Mouse (Mus musculus) midbrain, embryonic 13.5 days (tissue): ENCODE measurements around the gene Tmem29. TPM values are rescaled to one million over a fixed set of nuclear protein-coding genes. Genes with fewer than 3 reads are reported as not detected.
A peak's percentile ranks its signal among the peaks of the same experiment; 100 is the strongest.
"Not testable (repeated sequence)": the region's sequence is repeated elsewhere in the genome, so short reads cannot be mapped to it uniquely, and the experiment has no call there.

ENCODE experiments used
- ATAC-seq: fragments of 200-750 bp; cut with Nextera tagmentation; 2 replicates; pipeline ENCODE4 v1.8.0; 2017; ENCODE audit warnings: mild to moderate bottlenecking, moderate TSS enrichment, moderate library complexity
- H3K27ac ChIP-seq: fragments of 300-500 bp; sonication (generic); 2 replicates; pipeline ENCODE4 v1.5.1; 2015; ENCODE audit warnings: inconsistent platforms, mild to moderate bottlenecking, moderate library complexity
- H3K27me3 ChIP-seq: fragments of 300-500 bp; sonication (generic); 2 replicates; pipeline ENCODE4 v1.6.1; 2015; ENCODE audit warnings: mild to moderate bottlenecking, inconsistent platforms
- H3K36me3 ChIP-seq: fragments of 300-500 bp; sonication (generic); 2 replicates; pipeline ENCODE4 v1.6.1; 2015; ENCODE audit warnings: mild to moderate bottlenecking, inconsistent platforms
- H3K4me1 ChIP-seq: fragments of 300-500 bp; sonication (generic); replicated peaks from 2 replicates; pipeline ENCODE4 v1.6.1; 2015; ENCODE audit warnings: inconsistent platforms
- H3K4me2 ChIP-seq: fragments of 300-500 bp; sonication (generic); replicated peaks from 2 replicates; pipeline ENCODE4 v1.6.1; 2015; ENCODE audit warnings: moderate library complexity, mild to moderate bottlenecking, inconsistent platforms
- H3K4me3 ChIP-seq: fragments of 300-500 bp; sonication (generic); replicated peaks from 2 replicates; pipeline ENCODE4 v1.5.1; 2015; ENCODE audit warnings: mild to moderate bottlenecking, inconsistent platforms
- H3K9ac ChIP-seq: fragments of 300-500 bp; sonication (generic); replicated peaks from 2 replicates; pipeline ENCODE4 v1.6.1; 2015; ENCODE audit warnings: mild to moderate bottlenecking, inconsistent platforms
- H3K9me3 ChIP-seq: fragments of 300-500 bp; sonication (generic); 2 replicates; pipeline ENCODE4 v1.6.1; 2016; ENCODE audit warnings: mild to moderate bottlenecking, inconsistent platforms
- WGBS: fragments of 180-500 bp; shearing (Covaris S2); methylation state at CpG from one replicate; pipeline ENCODE4 v1.1.7; 2015; 5-methylcytosine and 5-hydroxymethylcytosine counted together
- polyA plus RNA-seq: library from polyadenylated mRNA; unstranded; fragments of >200 nt; fragmentation: Nextera tagmentation; extraction: Ambion mirVana; gene quantifications from 2 replicates; pipeline ENCODE4 v1.2.1, GENCODE M21; 2015

Gene Tmem29
- 65.0 and 69.3 TPM in 2 replicates for polyA plus RNA-seq

- ATAC-seq: peak; percentile 93
Observed at GRCm38 (mm10) chrX:150458766-150459350, at the start of gene Tmem29. Gene Tmem29 (minus strand): TSS chrX:150459154.

GRCm38 (mm10) chrX:150508696-150509095, 49.7 kb upstream of the Tmem29 start:
- WGBS: 65% methylated on average over 6 of the region's 6 CpGs
- H3K4me1 ChIP-seq: peaks cover 8% of the 10 kb centered on the region; the same call in 1 of the 2 replicates
- H3K9me3 ChIP-seq: no peaks in the 10 kb centered on the region
- H3K4me2 ChIP-seq: no peak overlapping the region
- H3K27me3 ChIP-seq: no peaks in the 10 kb centered on the region
- no peaks in the 10 kb centered on the region for H3K36me3 ChIP-seq
- H3K27ac ChIP-seq: peak overlapping the region; percentile 53; the same call in 1 of the 2 replicates
- H3K9ac ChIP-seq: no peak overlapping the region
- ATAC-seq: peak; percentile 89
- H3K4me3 ChIP-seq: no peak overlapping the region

More at GRCm38 (mm10) chrX:150458766-150459350, at the start of gene Tmem29:
- 2% methylated on average over 30 of the region's 30 CpGs for WGBS
- H3K4me3 ChIP-seq: peak within 1 kb of the TSS; percentile 40
- no peaks in the 10 kb centered on the region for H3K9me3 ChIP-seq
- peak within 1 kb of the TSS; percentile 51 for H3K4me2 ChIP-seq
- H3K27me3 ChIP-seq: no peaks in the 10 kb centered on the region
- H3K36me3 ChIP-seq: no peaks in the 10 kb centered on the region
- peak within 1 kb of the TSS; percentile 46; the same call in 1 of the 2 replicates for H3K9ac ChIP-seq
- H3K4me1 ChIP-seq: peaks cover 6% of the 10 kb centered on the region; the same call in 1 of the 2 replicates
- H3K27ac ChIP-seq: peak within 1 kb of the TSS; percentile 73

- not testable (repeated sequence) for H3K27me3 ChIP-seq, H3K9me3 ChIP-seq, H3K36me3 ChIP-seq, H3K4me1 ChIP-seq, H3K4me3 ChIP-seq, H3K9ac ChIP-seq, ATAC-seq, H3K4me2 ChIP-seq, H3K27ac ChIP-seq
- 70% methylated on average over 2 of the region's 10 CpGs for WGBS
Observed at GRCm38 (mm10) chrX:150487811-150488210, 28.9 kb upstream of the Tmem29 start.

GRCm38 (mm10) chrX:150486314-150487030, 27.5 kb upstream of the Tmem29 start:
- not testable (repeated sequence) for H3K4me2 ChIP-seq, H3K4me3 ChIP-seq, H3K9me3 ChIP-seq, H3K27ac ChIP-seq, H3K36me3 ChIP-seq, ATAC-seq, H3K27me3 ChIP-seq, H3K4me1 ChIP-seq, H3K9ac ChIP-seq
- WGBS: 71% methylated on average over 11 of the region's 22 CpGs

GRCm38 (mm10) chrX:150477854-150478780, 19.2 kb upstream of the Tmem29 start:
- 2% methylated on average over 34 of the region's 34 CpGs for WGBS

GRCm38 (mm10) chrX:150471416-150471815, 12.5 kb upstream of the Tmem29 start:
- H3K4me1 ChIP-seq: no peaks in the 10 kb centered on the region
- H3K4me2 ChIP-seq: no peak overlapping the region
- no peaks in the 10 kb centered on the region for H3K27me3 ChIP-seq
- ATAC-seq: no peak
- no peak overlapping the region for H3K27ac ChIP-seq
- WGBS: 90% methylated on average over 1 of the region's 1 CpGs
- H3K9ac ChIP-seq: no peak overlapping the region
- no peaks in the 10 kb centered on the region for H3K9me3 ChIP-seq
- H3K36me3 ChIP-seq: no peaks in the 10 kb centered on the region
- H3K4me3 ChIP-seq: no peak overlapping the region

More at GRCm38 (mm10) chrX:150477854-150478780, 19.2 kb upstream of the Tmem29 start:
- Histone ChIP-seq H3K9me3 (no peaks in the 10 kb centered on the region), H3K27me3 (no peaks in the 10 kb centered on the region), H3K4me1 (no peaks in the 10 kb centered on the region), H3K9ac (0 out of 2 replicates have a peak overlapping the region, but pooled peaks have one; percentile 41), H3K4me2 (peak overlapping the region; percentile 35), H3K36me3 (no peaks in the 10 kb centered on the region), H3K27ac (peak overlapping the region; percentile 91), H3K4me3 (peak overlapping the region; percentile 44)
- peak; percentile 98 for ATAC-seq

GRCm38 (mm10) chrX:150468266-150468665, 9.3 kb upstream of the Tmem29 start:
- Histone ChIP-seq H3K9ac (no peak overlapping the region), H3K27me3 (no peaks in the 10 kb centered on the region), H3K9me3 (no peaks in the 10 kb centered on the region), H3K4me3 (no peak overlapping the region), H3K36me3 (no peaks in the 10 kb centered on the region), H3K4me2 (no peak overlapping the region), H3K27ac (no peak overlapping the region), H3K4me1 (no peaks in the 10 kb centered on the region)
- WGBS: 88% methylated on average over 2 of the region's 2 CpGs
- no peak for ATAC-seq

- 64% methylated on average over 8 of the region's 8 CpGs for WGBS
- not testable (repeated sequence) for ATAC-seq
Observed at GRCm38 (mm10) chrX:150466817-150467216, 7.9 kb upstream of the Tmem29 start.

GRCm38 (mm10) chrX:150460143-150460542, 1.2 kb upstream of the Tmem29 start:
- no peak overlapping the region for H3K9ac ChIP-seq
- ATAC-seq: no peak
- H3K27ac ChIP-seq: no peak overlapping the region
- no peaks in the 10 kb centered on the region for H3K27me3 ChIP-seq
- H3K9me3 ChIP-seq: no peaks in the 10 kb centered on the region
- no peak overlapping the region for H3K4me2 ChIP-seq
- WGBS: 68% methylated on average over 2 of the region's 2 CpGs
- peaks cover 6% of the 10 kb centered on the region; the same call in 1 of the 2 replicates for H3K4me1 ChIP-seq
- no peak overlapping the region for H3K4me3 ChIP-seq
- no peaks in the 10 kb centered on the region for H3K36me3 ChIP-seq

More at GRCm38 (mm10) chrX:150466817-150467216, 7.9 kb upstream of the Tmem29 start:
- H3K4me1 ChIP-seq, H3K27ac ChIP-seq, H3K4me2 ChIP-seq, H3K27me3 ChIP-seq, H3K4me3 ChIP-seq, H3K9me3 ChIP-seq, H3K36me3 ChIP-seq, H3K9ac ChIP-seq: not testable (repeated sequence)

GRCm38 (mm10) chrX:150459411-150459927, 515 bp upstream of the Tmem29 start:
- ATAC-seq: peak; percentile 41
- no peaks in the 10 kb centered on the region for H3K36me3 ChIP-seq
- peak overlapping the region; percentile 40 for H3K4me3 ChIP-seq
- WGBS: 38% methylated on average over 8 of the region's 8 CpGs
- peaks cover 6% of the 10 kb centered on the region; the same call in 1 of the 2 replicates for H3K4me1 ChIP-seq
- H3K27me3 ChIP-seq: no peaks in the 10 kb centered on the region
- 0 out of 2 replicates have a peak overlapping the region, but pooled peaks have one; percentile 46 for H3K9ac ChIP-seq
- H3K4me2 ChIP-seq: peak overlapping the region; percentile 45
- no peaks in the 10 kb centered on the region for H3K9me3 ChIP-seq
- 0 out of 2 replicates have a peak overlapping the region, but pooled peaks have one; percentile 3 for H3K27ac ChIP-seq

- H3K4me2 ChIP-seq: peak overlapping the region; percentile 51
- WGBS: 44% methylated on average over 3 of the region's 3 CpGs
- peak; percentile 79 for ATAC-seq
- H3K4me3 ChIP-seq: peak overlapping the region; percentile 40
- H3K4me1 ChIP-seq: peaks cover 6% of the 10 kb centered on the region; the same call in 1 of the 2 replicates
- H3K9ac ChIP-seq: peak overlapping the region; percentile 39; the same call in 1 of the 2 replicates
- H3K36me3 ChIP-seq: no peaks in the 10 kb centered on the region
- no peak overlapping the region for H3K27ac ChIP-seq
- H3K9me3 ChIP-seq: no peaks in the 10 kb centered on the region
- no peaks in the 10 kb centered on the region for H3K27me3 ChIP-seq
Observed at GRCm38 (mm10) chrX:150458136-150458535, 818 bp downstream of the Tmem29 start.
